Mouse (Mus musculus) stomach, postnatal 0 days (tissue): Measurements from ENCODE around the gene Gnb1l.

Experiments used
- CTCF ChIP-seq: IDR thresholded peaks from 2 replicates; pipeline ENCODE4 v1.5.1; 2016; ENCODE audit warnings: antibody characterized with exemption, low read depth, mild to moderate bottlenecking, moderate library complexity
- EP300 ChIP-seq: optimal IDR thresholded peaks from 2 replicates; pipeline ENCODE3; 2016; ENCODE audit warnings: antibody characterized with exemption

DNA sequence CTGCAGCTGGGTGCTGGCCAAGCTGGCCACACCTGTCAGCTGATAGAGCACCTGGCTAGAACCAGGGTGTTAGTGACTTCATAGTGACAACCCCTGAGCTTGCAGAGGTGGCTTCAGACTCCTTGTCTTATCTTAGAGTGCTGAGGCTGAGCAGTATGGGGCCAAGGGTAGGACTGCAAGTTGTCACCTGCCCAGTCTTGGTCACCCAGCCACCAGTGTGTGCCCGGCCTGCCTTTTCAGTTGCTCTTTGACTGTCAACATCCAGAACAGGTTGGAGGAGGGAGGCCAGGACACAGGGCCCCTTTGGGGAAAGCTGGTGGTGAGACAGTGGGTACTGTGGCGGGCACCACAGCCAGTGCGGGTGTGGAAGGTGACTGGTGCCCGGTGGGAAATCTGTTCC is 49.5 kb upstream of the Gnb1l start:
- TF ChIP-seq EP300 (no peak), CTCF (no peak)
